Mouse (Mus musculus) G1E (cell line): ENCODE results near the gene Flt1.

Experiments used
- CTCF ChIP-seq: IDR thresholded peaks from 2 replicates; pipeline ENCODE4 v1.5.1; 2012; ENCODE audit warnings: low read depth, low read length, inconsistent platforms, mixed read lengths
- GATA1 ChIP-seq: IDR thresholded peaks from 2 replicates; pipeline ENCODE4 v1.6.1; 2012; ENCODE audit warnings: borderline replicate concordance, low read length, inconsistent platforms, mixed read lengths

GRCm38 (mm10) chr5:147698044-147698443 is 27.8 kb downstream of the Flt1 start:
- TF ChIP-seq CTCF (no peak), GATA1 (no peak)
